Mouse (Mus musculus) cerebellum, adult 18-20 months (tissue): Measurements from ENCODE around the gene Atr.
A peak's percentile ranks its signal among the peaks of the same experiment; 100 is the strongest.
"Not testable (repeated sequence)": the region's sequence is repeated elsewhere in the genome, so short reads cannot be mapped to it uniquely, and the experiment has no call there.

ENCODE experiments used
- DNase-seq, 2 experiments: peaks; one replicate each; pipeline ENCODE4 v3.0.0; 2021

Atr gene

GRCm38 (mm10) chr9:95953658-95954057 lies 96.3 kb downstream of the Atr start:
- peak in 1 of 2 experiments; percentile 8 for DNase-seq

- no peak for DNase-seq
Measured at GRCm38 (mm10) chr9:95954226-95954584, 96.8 kb downstream of the Atr start.

- peak; percentile 91 to 92 for DNase-seq
Measured at GRCm38 (mm10) chr9:95954585-95955461, 97.4 kb downstream of the Atr start, which contains the start of gene Xrn1. Xrn1 (plus strand) TSS chr9:95954760.

DNA sequence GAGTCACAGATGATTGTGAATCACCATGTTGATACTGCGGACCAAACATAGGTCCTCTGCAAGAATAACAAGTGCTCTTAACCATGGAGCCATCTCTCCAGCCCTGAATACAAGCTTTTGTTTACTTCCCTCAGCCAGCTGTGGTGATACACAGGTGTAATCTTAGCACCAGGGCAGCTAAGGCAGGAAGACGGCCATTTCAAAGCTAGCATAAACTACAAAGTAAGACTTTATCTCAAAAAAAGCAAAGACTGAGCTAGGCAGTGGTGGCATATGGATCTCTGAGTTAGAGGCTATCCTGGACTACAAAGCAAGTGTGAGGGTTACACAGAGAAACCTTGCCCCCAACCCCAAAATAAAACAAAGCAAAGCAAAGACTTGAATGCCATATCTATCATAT lies 100.2 kb downstream of the Atr start:
- no peak for DNase-seq

DNA sequence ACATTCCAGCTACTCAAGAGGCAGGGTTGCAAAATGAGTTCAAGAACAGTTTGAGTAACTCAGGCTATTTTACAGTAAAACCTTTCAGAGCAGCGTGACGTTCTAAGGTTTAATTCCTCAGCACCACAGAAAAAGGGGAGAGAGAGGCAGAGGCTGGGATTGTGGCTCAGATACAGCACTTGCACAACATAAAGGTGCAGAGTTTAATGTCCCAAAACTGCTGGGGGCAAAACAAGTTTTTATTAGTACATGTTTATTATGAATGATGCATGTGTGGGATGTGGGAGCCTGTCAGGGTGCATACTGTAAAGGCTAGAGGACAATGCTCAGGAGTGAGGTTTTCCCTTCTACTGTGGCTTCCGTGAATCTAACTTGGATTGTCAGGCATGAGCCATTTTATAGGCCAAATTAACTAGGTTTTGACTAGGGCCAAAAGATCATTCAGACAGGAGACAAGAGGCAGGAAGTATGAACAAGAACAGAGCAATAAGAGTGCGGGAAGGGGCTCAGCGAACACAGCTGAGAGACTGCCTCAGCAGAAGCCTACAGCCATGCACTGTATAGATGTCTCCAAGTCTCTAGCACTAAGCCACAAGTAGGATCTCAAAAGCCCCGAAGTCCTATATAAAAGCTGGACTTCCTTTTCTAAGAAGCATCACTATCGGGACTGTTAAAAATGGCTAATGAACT lies 100.8 kb downstream of the Atr start:
- no peak for DNase-seq

GRCm38 (mm10) chr9:95958731-95959105 lies 101.3 kb downstream of the Atr start:
- not testable (repeated sequence) for DNase-seq

GRCm38 (mm10) chr9:95959246-95959645 lies 101.8 kb downstream of the Atr start:
- no peak for DNase-seq

DNA sequence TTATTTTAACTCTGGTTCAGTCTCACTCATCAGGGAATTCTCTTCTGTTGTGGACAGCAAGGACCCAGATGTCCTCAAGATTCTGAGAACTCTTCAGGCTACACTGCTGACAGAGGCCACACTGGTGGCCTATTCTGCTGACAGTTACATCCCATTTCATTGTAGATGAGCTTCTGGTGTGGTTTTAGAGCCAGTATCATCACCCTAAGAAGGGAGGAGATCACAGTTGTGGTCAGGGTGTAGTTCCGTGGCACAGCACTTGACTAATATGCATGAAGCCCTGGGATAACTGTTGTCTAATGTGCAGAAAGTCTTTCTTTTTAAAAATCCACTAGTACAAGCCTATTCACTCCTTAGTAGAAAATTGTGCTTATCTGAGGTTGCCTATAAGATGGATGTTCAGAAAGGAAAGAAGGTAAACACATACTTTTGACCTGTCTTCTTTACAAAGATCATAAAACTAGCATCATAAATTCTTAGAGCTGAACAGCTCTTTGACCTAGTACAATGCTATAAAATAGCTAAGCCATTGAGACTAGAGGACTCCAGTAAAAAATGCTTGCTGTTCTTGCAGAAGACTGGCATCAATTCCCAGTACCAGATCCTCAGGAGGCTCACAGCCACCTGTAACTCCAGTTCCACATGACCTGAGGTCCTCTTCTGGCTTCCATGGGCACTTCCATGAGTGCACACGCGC lies 102.5 kb downstream of the Atr start:
- no peak for DNase-seq

DNA sequence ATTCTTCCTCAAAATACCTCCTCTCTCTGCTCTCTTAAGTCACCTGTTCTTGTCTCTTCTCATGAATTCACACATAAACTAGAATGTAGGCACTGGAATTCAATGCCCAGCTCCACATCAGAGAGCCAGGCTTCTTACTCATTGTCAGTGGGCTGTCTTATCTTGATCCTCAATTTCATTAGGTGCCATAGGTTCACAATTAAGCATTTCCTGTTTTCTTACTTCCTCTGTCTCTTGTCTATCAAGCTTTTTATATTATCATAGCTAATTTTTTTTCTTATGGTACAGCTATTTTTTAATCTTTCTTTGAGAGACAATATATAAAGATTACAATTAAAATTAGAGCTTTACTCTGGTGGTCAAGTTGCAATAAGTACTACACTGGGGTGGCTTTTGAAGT lies 103.7 kb downstream of the Atr start:
- DNase-seq = no peak

DNA sequence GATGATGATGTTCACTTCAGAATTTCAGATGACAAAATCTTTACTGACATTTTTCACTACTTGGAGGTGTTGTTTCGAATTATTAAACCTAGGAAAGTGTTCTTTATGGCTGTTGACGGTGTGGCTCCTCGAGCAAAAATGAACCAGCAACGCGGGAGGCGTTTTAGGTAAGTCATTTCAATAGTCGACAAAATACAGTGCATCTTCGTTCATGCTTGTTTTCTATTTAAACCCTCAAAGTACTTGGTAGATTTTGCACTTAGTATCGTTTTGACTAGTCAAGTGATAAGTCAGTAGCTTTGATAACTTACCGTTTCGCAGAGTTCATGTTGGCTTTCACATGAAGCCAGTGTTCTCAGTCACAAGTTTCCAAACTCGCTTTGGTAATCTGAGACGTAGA lies 106.6 kb downstream of the Atr start:
- DNase-seq = no peak

- DNase-seq = no peak
Measured at GRCm38 (mm10) chr9:95978279-95978678, 120.9 kb downstream of the Atr start.

DNA sequence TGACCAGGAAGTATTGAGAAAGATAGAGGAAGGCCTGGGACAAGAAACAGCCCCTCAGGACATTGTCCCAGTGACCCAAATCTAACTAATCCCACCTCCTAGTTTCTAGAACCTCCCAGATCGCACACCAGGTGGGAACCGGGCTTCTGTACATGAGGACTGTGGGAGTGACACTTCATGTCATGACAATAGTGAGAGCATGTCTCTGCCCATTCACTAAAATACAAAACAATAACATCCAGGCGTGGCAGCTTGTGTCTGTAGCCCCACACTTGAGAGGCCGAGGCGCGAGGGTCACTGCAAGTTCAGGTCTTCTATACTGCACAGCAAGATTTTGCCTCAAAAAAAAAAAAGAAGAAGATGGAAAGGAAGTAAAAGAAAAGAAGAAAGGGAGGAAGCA lies 122.5 kb downstream of the Atr start:
- no peak for DNase-seq

GRCm38 (mm10) chr9:95992255-95992654 lies 134.9 kb downstream of the Atr start:
- no peak for DNase-seq
